Mouse (Mus musculus) yolk sac, embryonic 10.5 days (tissue): ENCODE measurements at regions not wholly inside any gene's neighbourhood (a gene's known extent, or its start where the extent isn't known, plus 50 kb on each side); places are given as distances from the start of the nearest gene placed in this dataset.
A peak's percentile ranks its signal among the peaks of the same experiment; 100 is the strongest.

ENCODE experiments used
- DNase-seq: peaks from one replicate; pipeline ENCODE4 v3.0.0-alpha.2; 2017; ENCODE audit warnings: low spot score

- DNase-seq, result no peak
Observed at GRCm38 (mm10) chr1:163190841-163191240, 105.4 kb upstream of the Mroh9 start.

DNA sequence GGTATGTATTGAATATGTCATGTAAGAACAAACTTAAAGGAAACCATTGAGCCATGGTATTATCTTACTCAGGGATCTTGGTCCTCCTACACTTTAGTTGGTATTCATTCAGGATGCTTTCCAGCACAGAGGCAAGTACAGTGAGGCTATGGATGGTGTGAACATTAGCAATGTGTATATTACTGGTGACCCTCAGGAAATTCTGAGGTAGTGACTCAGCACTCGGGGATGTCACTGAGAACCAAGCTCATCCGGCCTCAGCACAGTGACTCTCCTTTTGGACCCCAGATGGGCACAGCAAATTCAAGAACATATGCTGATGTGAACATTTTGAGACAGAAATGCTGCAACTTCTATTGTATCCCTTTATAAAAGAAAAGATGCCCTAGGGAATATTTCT is 96.4 kb upstream of the Mroh9 start:
- no peak for DNase-seq

- DNase-seq, result no peak
Observed at GRCm38 (mm10) chr1:163177011-163177410, 91.5 kb upstream of the Mroh9 start.

GRCm38 (mm10) chr1:163167051-163167450 is 81.6 kb upstream of the Mroh9 start:
- DNase-seq, result no peak

DNA sequence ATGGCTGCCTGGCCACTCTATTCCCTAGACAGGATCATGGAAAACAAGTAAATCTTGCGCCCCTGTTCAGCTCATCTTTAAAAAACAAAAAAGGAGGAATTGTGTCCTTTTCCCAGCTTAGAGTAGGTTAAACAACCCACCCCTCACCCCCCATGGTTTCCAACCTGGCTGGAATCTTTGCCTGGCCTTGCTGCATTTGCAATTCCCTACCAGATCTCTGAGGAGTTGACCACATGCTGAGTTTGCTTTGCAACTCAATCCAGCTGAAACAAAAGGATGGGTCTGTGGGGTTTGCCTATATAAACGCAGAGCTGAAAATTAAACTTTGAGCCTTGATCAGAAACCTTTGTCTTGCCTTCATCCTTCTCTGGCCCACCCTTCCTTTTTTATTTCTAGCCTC is 78.2 kb upstream of the Mroh9 start:
- DNase-seq, result no peak

DNA sequence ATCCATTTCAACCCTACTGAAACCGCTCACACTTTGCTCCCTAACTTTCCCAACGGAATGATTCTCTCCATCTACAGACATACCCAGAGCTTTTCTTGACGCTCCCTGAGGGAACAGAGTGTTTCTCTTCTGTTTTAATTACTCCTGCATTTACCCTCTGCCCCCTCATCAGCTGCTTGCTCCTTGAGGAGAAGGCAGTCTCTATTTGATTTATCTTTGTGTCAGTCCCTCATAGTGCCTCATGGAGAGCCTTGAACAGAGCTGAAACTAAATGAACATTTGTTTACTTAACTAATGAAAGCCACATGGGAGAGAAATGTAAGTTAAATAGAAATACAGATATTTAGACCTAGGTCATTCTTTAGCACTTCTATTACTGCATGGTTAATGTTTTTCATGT is 74.4 kb upstream of the Mroh9 start:
- DNase-seq, result peak; percentile 4

GRCm38 (mm10) chr1:163158491-163158890 is 73.0 kb upstream of the Mroh9 start:
- DNase-seq, result no peak

GRCm38 (mm10) chr1:163150203-163150855 is 64.9 kb upstream of the Mroh9 start:
- peak; percentile 50 for DNase-seq

GRCm38 (mm10) chr1:163146641-163147040 is 61.2 kb upstream of the Mroh9 start:
- DNase-seq, result no peak

DNA sequence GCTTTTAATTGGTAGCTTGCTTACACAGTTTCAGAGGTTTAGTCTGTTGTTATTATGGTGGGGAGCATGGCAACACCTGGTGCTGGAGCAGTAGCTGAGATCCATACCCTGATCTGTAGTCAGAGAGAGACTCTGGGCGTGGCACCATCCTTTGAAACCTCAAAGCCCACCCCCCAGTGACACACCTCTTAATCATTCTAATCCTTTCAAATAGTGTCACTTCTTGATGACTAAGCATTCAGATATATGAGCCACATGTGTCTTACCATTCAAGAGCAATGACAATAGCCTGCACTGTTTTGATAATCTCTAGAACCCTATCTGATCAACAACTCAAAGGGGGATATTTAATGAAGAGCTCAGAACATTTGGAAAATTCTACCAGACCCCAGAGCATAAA is 57.6 kb upstream of the Mroh9 start:
- DNase-seq, result no peak

GRCm38 (mm10) chr1:163141471-163141870 is 56.0 kb upstream of the Mroh9 start:
- no peak for DNase-seq

GRCm38 (mm10) chr1:163138179-163138578 is 52.7 kb upstream of the Mroh9 start:
- DNase-seq, result no peak
